Mouse (Mus musculus) kidney, embryonic 14.5 days (tissue): ENCODE measurements at regions not wholly inside any gene's neighbourhood (a gene's known extent, or its start where the extent isn't known, plus 50 kb on each side); places are given as distances from the start of the nearest gene placed in this dataset.

Experiments
- ATAC-seq: fragments of 200-750 bp; cut with Nextera tagmentation; 2 replicates; pipeline ENCODE4 v1.8.0; 2017; ENCODE audit warnings: moderate number of reproducible peaks, mild to moderate bottlenecking, moderate TSS enrichment, moderate library complexity; ENCODE audit not compliant: low FRiP score, low TSS enrichment
- H3K27ac ChIP-seq: fragments of 300-500 bp; sonication (generic); 2 replicates; pipeline ENCODE4 v1.5.1; 2014; ENCODE audit warnings: low read depth, mild to moderate bottlenecking, low read length, moderate library complexity, mixed read lengths
- H3K27me3 ChIP-seq: fragments of 300-500 bp; sonication (generic); 2 replicates; pipeline ENCODE4 v1.6.1; 2014; ENCODE audit warnings: mild to moderate bottlenecking, low read length; ENCODE audit not compliant: control insufficient read depth, insufficient read depth
- H3K36me3 ChIP-seq: fragments of 300-500 bp; sonication (generic); 2 replicates; pipeline ENCODE4 v1.6.1; 2014; ENCODE audit warnings: low read length, mixed read lengths; ENCODE audit not compliant: control insufficient read depth, insufficient read depth
- H3K4me1 ChIP-seq: fragments of 300-500 bp; sonication (generic); 2 replicates; pipeline ENCODE4 v1.6.1; 2014; ENCODE audit warnings: low read length, mixed read lengths; ENCODE audit not compliant: control insufficient read depth, insufficient read depth
- H3K4me2 ChIP-seq: fragments of 300-500 bp; sonication (generic); replicated peaks from 2 replicates; pipeline ENCODE4 v1.6.1; 2014; ENCODE audit warnings: low read depth, mild to moderate bottlenecking, low read length
- H3K4me3 ChIP-seq: fragments of 300-500 bp; sonication (generic); 2 replicates; pipeline ENCODE4 v1.5.1; 2014; ENCODE audit warnings: mild to moderate bottlenecking, low read length
- H3K9ac ChIP-seq: fragments of 300-500 bp; sonication (generic); 2 replicates; pipeline ENCODE4 v1.6.1; 2014; ENCODE audit warnings: low read depth, mild to moderate bottlenecking, low read length, moderate library complexity
- H3K9me3 ChIP-seq: fragments of 300-500 bp; sonication (generic); 2 replicates; pipeline ENCODE4 v1.6.1; 2016; ENCODE audit warnings: low read length; ENCODE audit not compliant: control insufficient read depth
- WGBS: fragments of 180-500 bp; shearing (Covaris S2); extraction: QIAGEN DNeasy Blood & Tissue Kit; methylation state at CpG from one replicate; pipeline ENCODE4 v1.1.7; 2014; 5-methylcytosine and 5-hydroxymethylcytosine counted together

GRCm38 (mm10) chr17:88142003-88142402 is 76.9 kb upstream of the Fbxo11 start:
- Histone ChIP-seq H3K4me3 (no peak overlapping the region), H3K9me3 (no peaks in the 10 kb centered on the region), H3K4me1 (no peaks in the 10 kb centered on the region), H3K27me3 (no peaks in the 10 kb centered on the region), H3K9ac (no peak overlapping the region), H3K36me3 (no peaks in the 10 kb centered on the region), H3K27ac (no peak overlapping the region), H3K4me2 (no peak overlapping the region)
- 52% methylated on average over 8 of the region's 8 CpGs for WGBS
- ATAC-seq, result no peak

GRCm38 (mm10) chr17:88142809-88143208 is 77.7 kb upstream of the Fbxo11 start:
- H3K36me3 ChIP-seq, result no peaks in the 10 kb centered on the region
- no peaks in the 10 kb centered on the region for H3K4me1 ChIP-seq
- H3K9ac ChIP-seq, result no peak overlapping the region
- no peak overlapping the region for H3K4me3 ChIP-seq
- ATAC-seq, result no peak
- no peaks in the 10 kb centered on the region for H3K27me3 ChIP-seq
- H3K27ac ChIP-seq, result no peak overlapping the region
- 82% methylated on average over 3 of the region's 3 CpGs for WGBS
- no peaks in the 10 kb centered on the region for H3K9me3 ChIP-seq
- no peak overlapping the region for H3K4me2 ChIP-seq

- ATAC-seq, result no peak
- Histone ChIP-seq H3K27me3 (no peaks in the 10 kb centered on the region), H3K27ac (no peak overlapping the region), H3K4me3 (no peak overlapping the region), H3K36me3 (no peaks in the 10 kb centered on the region), H3K9ac (no peak overlapping the region), H3K9me3 (no peaks in the 10 kb centered on the region), H3K4me2 (no peak overlapping the region), H3K4me1 (no peaks in the 10 kb centered on the region)
- 88% methylated on average over 3 of the region's 3 CpGs for WGBS
These were observed 78.4 kb upstream of the Fbxo11 start for GRCm38 (mm10) chr17:88143378-88143943.

GRCm38 (mm10) chr17:88158550-88158949 is 93.5 kb upstream of the Fbxo11 start:
- WGBS, result 23% methylated on average over 6 of the region's 6 CpGs
- no peak for ATAC-seq
- Histone ChIP-seq H3K4me1 (0 out of 2 replicates have a peak, but pooled peaks cover 4% of the 10 kb centered on the region), H3K9me3 (no peaks in the 10 kb centered on the region), H3K4me3 (no peak overlapping the region), H3K4me2 (no peak overlapping the region), H3K9ac (no peak overlapping the region), H3K27me3 (no peaks in the 10 kb centered on the region), H3K27ac (no peak overlapping the region), H3K36me3 (no peaks in the 10 kb centered on the region)

- H3K4me3 ChIP-seq, result no peak overlapping the region
These were observed 94.1 kb upstream of the Fbxo11 start for GRCm38 (mm10) chr17:88159212-88159668.

GRCm38 (mm10) chr17:88159851-88160676 is 95.0 kb upstream of the Fbxo11 start:
- no peak overlapping the region for H3K9ac ChIP-seq
- H3K4me1 ChIP-seq, result 0 out of 2 replicates have a peak, but pooled peaks cover 4% of the 10 kb centered on the region
- H3K9me3 ChIP-seq, result no peaks in the 10 kb centered on the region
- no peak overlapping the region for H3K27ac ChIP-seq
- no peak for ATAC-seq
- no peaks in the 10 kb centered on the region for H3K27me3 ChIP-seq
- no peak overlapping the region for H3K4me3 ChIP-seq
- H3K36me3 ChIP-seq, result no peaks in the 10 kb centered on the region
- no peak overlapping the region; the same call in 1 of the 2 replicates for H3K4me2 ChIP-seq
- 50% methylated on average over 19 of the region's 19 CpGs for WGBS

More at GRCm38 (mm10) chr17:88159212-88159668, 94.1 kb upstream of the Fbxo11 start:
- H3K27me3 ChIP-seq, result no peaks in the 10 kb centered on the region
- no peaks in the 10 kb centered on the region for H3K9me3 ChIP-seq
- 9% methylated on average over 11 of the region's 11 CpGs for WGBS
- ATAC-seq, result no peak
- no peak overlapping the region for H3K9ac ChIP-seq
- H3K27ac ChIP-seq, result no peak overlapping the region
- no peak overlapping the region; the same call in 1 of the 2 replicates for H3K4me2 ChIP-seq
- H3K4me1 ChIP-seq, result 0 out of 2 replicates have a peak, but pooled peaks cover 4% of the 10 kb centered on the region
- H3K36me3 ChIP-seq, result no peaks in the 10 kb centered on the region

GRCm38 (mm10) chr17:88160677-88161001 is 95.5 kb upstream of the Fbxo11 start:
- no peaks in the 10 kb centered on the region for H3K9me3 ChIP-seq

GRCm38 (mm10) chr17:88161766-88162165 is 96.7 kb upstream of the Fbxo11 start:
- no peak for ATAC-seq
- Histone ChIP-seq H3K9ac (no peak overlapping the region), H3K27me3 (no peaks in the 10 kb centered on the region), H3K9me3 (no peaks in the 10 kb centered on the region), H3K4me2 (no peak overlapping the region), H3K4me1 (0 out of 2 replicates have a peak, but pooled peaks cover 4% of the 10 kb centered on the region), H3K27ac (no peak overlapping the region), H3K4me3 (no peak overlapping the region), H3K36me3 (no peaks in the 10 kb centered on the region)
- WGBS, result 83% methylated on average over 8 of the region's 8 CpGs

More at GRCm38 (mm10) chr17:88160677-88161001, 95.5 kb upstream of the Fbxo11 start:
- H3K27ac ChIP-seq, result no peak overlapping the region
- H3K36me3 ChIP-seq, result no peaks in the 10 kb centered on the region
- ATAC-seq, result no peak
- H3K9ac ChIP-seq, result no peak overlapping the region
- H3K4me2 ChIP-seq, result no peak overlapping the region
- no peaks in the 10 kb centered on the region for H3K27me3 ChIP-seq
- WGBS, result 70% methylated on average over 14 of the region's 14 CpGs
- H3K4me3 ChIP-seq, result no peak overlapping the region
- H3K4me1 ChIP-seq, result 0 out of 2 replicates have a peak, but pooled peaks cover 4% of the 10 kb centered on the region

GRCm38 (mm10) chr17:88164805-88165204 is 99.7 kb upstream of the Fbxo11 start:
- Histone ChIP-seq H3K9me3 (no peaks in the 10 kb centered on the region), H3K4me3 (no peak overlapping the region), H3K36me3 (no peaks in the 10 kb centered on the region), H3K9ac (no peak overlapping the region), H3K27me3 (no peaks in the 10 kb centered on the region), H3K4me2 (no peak overlapping the region), H3K4me1 (no peaks in the 10 kb centered on the region), H3K27ac (no peak overlapping the region)
- WGBS, result 42% methylated on average over 4 of the region's 4 CpGs
- ATAC-seq, result no peak; the same call in 1 of the 2 replicates
